Mouse (Mus musculus): ENCODE results near the gene Crisp2. TPM values are rescaled to one million over a fixed set of nuclear protein-coding genes. Genes with fewer than 3 reads are reported as not detected.
A peak's percentile ranks its signal among the peaks of the same experiment; 100 is the strongest.
"Not testable (repeated sequence)": the region's sequence is repeated elsewhere in the genome, so short reads cannot be mapped to it uniquely, and the experiment has no call there.

Crisp2 gene
- polyA plus RNA-seq, 1 experiment from 2014 or later: not detected

DNA sequence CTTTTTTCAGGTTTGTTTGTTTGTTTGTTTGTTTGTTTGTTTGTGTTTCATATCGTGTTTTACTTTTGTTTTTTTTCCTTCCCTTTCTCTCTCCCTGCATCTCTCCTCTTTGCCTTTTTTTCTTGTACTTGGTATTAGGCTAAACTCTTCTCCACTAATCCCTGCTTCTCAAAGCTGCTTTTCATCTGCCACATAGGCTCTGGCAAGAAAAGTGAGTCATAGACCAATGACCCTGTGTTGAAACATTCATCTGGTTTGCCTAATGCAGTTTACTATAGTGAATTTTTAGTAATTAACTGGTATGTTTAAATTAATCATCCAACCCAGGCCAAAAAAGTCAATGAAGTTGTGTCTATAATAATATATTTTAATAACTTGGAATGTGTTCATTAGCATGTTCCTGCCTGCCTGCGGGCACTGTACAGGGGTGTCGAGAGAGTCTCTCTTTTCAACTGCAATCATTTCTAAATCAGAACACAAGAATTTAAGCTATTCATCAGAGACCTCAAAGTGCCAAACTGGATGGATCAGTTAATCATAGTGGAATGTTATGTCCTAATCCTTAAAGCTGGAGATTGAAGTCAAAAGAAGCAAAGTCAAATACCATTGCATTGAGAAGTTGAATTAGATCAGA lies 4.0 kb downstream of the Crisp2 start:
- Histone ChIP-seq H3K36me3 (no peaks in the 10 kb centered on the region), H3K4me1 (no peaks in the 10 kb centered on the region), H3K27me3 (ENCODE audit: insufficient read depth, poor library complexity, severe bottlenecking) (no peaks in the 10 kb centered on the region), H3K4me3 (no peak overlapping the region), H3K27ac (no peak overlapping the region), H3K9me3 (no peaks in the 10 kb centered on the region)
- DNase-seq (ENCODE audit: low spot score): no peak
- WGBS: 83% methylated on average over 3 of the region's 3 CpGs

DNA sequence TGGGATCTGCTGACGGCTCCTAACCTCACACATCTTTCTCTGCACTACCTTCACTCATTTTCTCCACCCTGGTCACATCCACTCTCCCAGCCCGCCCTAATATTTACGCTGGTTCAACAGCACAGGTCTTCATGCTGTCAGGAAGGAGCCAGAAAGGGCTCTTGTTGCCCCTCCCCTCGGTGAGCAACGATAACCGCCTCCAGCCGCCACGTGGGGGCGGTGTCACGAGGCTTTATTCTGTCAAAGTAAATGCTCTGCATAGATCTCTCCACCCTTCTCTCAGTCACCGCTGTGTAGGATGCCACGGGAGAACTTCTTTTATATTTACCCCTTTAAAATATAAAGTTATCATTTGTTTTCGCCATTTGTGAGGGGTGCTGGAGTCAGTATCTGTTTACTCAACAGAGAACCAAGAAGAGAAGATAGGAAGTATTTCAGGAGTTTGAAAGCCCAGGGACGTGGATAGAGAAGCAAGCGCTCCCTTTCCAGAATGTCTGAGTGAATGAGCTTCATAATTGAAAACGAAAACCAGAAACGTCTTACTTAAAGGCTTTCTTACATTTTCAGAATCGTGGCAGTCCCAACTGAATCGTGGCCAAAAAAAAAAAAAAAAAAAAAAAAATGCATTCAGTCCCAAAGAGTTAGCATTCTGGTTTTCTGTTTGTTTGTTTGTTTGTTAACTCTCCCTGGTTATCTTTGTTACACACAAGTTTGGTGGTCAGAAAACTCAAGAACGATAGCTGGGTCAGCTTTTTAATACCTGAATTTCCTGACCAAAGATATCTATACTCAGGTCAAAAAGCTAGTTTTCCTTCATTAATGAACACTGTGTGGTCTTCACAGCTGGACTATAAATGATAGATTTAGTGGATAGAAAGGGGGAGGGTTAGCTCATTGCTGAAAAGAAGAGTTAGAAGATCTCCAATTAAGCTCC lies 12.6 kb downstream of the Crisp2 start:
- no peaks in the 10 kb centered on the region for H3K27me3 ChIP-seq (ENCODE audit: insufficient read depth, poor library complexity, severe bottlenecking)
- H3K9me3 ChIP-seq: no peaks in the 10 kb centered on the region
- H3K4me1 ChIP-seq: no peaks in the 10 kb centered on the region
- H3K27ac ChIP-seq: no peak overlapping the region
- no peak overlapping the region for H3K4me3 ChIP-seq
- H3K36me3 ChIP-seq: no peaks in the 10 kb centered on the region
- 53% methylated on average over 20 of the region's 20 CpGs for WGBS
- DNase-seq (ENCODE audit: low spot score): peak; percentile 82

DNA sequence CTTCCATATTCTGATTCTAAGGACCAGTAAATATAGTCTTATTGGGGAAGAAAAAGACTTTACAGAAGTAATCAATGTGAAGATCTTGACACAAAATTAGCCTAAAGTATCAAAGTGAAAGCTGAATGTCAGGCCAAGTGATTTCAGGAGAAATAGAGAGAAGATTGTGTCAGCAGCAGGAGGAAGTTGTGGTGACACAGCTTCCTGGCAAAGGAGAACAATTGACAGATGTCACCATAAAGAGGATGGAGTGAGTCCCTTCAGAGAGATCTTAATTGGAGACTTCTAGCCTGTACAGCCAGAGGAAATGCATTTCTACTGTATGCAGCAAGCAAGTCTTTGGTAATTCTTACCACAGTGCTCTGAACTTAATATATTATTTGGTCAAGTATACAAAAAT lies 16.9 kb downstream of the Crisp2 start:
- H3K27ac ChIP-seq: no peak overlapping the region
- no peaks in the 10 kb centered on the region for H3K4me1 ChIP-seq
- no peaks in the 10 kb centered on the region for H3K27me3 ChIP-seq (ENCODE audit: insufficient read depth, poor library complexity, severe bottlenecking)
- no peak overlapping the region for H3K4me3 ChIP-seq
- no peaks in the 10 kb centered on the region for H3K9me3 ChIP-seq
- no peak for DNase-seq (ENCODE audit: low spot score)
- no peaks in the 10 kb centered on the region for H3K36me3 ChIP-seq

DNA sequence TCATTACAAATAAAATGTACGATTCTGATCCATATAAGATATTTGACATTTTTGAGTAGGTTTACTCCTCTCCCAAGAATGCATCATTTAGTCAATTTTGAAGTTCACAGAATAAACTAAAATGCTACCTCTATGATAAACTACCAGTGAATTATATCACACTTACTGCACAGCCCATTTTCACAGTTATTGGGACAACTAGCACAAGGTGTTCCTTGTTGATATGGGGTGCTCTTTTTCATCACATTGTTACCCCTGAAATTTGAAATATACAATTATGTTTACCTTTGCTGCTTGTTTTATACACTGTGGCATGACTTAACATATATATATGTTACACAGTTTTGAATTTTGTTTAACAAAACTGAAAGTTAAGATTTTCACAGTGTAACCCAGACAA lies 39.7 kb downstream of the Crisp2 start:
- no peaks in the 10 kb centered on the region for H3K36me3 ChIP-seq
- whole genome bisulfite sequencing: 59% methylated on average over 1 of the region's 1 CpGs

DNA sequence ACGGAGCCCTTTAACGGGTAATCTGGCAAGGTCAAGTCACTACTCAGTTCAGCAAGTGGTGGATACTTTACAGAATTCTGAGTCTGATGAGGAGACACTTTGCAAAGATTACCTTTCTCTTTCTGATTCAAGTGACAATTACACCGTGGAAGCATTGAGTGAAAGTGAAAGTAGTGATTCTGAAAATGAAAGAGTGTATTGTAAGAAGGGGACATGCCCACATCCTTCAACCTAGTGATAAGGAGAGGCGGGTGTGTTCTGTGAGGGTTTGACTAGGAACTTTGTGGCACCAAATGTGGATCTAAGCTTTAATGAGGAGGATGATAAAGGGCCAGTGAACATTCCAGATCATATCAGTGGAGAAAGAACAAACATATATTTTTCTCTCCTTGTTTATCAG lies 43.1 kb downstream of the Crisp2 start:
- H3K4me1 ChIP-seq: no peaks in the 10 kb centered on the region
- H3K9me3 ChIP-seq: no peaks in the 10 kb centered on the region
- H3K4me3 ChIP-seq: no peak overlapping the region
- no peaks in the 10 kb centered on the region for H3K27me3 ChIP-seq (ENCODE audit: insufficient read depth, poor library complexity, severe bottlenecking)
- no peak for DNase-seq (ENCODE audit: low spot score)
- H3K27ac ChIP-seq: no peak overlapping the region
- 68% methylated on average over 4 of the region's 4 CpGs for WGBS
- no peaks in the 10 kb centered on the region for H3K36me3 ChIP-seq

More for the DNA sequence above, 39.7 kb downstream of the Crisp2 start:
- Histone ChIP-seq H3K27me3 (ENCODE audit: insufficient read depth, poor library complexity, severe bottlenecking) (no peaks in the 10 kb centered on the region), H3K27ac (no peak overlapping the region), H3K4me3 (no peak overlapping the region), H3K9me3 (no peaks in the 10 kb centered on the region), H3K4me1 (no peaks in the 10 kb centered on the region)
- no peak for DNase-seq (ENCODE audit: low spot score)

DNA sequence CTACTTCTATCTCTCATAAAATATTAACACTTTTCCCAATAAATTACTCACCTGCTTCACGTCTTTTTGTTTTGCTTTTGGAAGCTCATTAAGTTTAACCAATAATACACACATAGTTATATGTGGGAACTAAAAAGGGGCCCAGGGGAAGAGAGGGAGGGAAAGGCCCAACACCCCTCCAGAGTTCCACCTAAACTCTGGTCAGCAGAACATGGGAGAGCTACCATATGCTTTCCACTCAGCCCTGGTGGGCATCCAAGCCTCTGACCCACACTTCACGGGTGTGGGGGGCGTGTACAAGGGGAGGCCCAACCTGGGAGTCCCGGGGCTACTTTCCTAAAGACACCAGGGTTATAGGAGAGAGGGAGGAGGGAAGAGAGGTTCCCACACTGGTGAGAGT lies 75.1 kb downstream of the Crisp2 start:
- H3K27ac ChIP-seq: no peak overlapping the region
- WGBS: 41% methylated on average over 4 of the region's 4 CpGs

GRCm38 (mm10) chr17:40731296-40731695 lies 75.5 kb downstream of the Crisp2 start:
- H3K36me3 ChIP-seq: no peaks in the 10 kb centered on the region
- no peak overlapping the region for H3K27ac ChIP-seq
- H3K9me3 ChIP-seq: no peaks in the 10 kb centered on the region
- DNase-seq (ENCODE audit: low spot score): no peak
- H3K4me3 ChIP-seq: no peak overlapping the region
- H3K27me3 ChIP-seq (ENCODE audit: insufficient read depth, poor library complexity, severe bottlenecking): no peaks in the 10 kb centered on the region
- no peaks in the 10 kb centered on the region for H3K4me1 ChIP-seq
- WGBS: 75% methylated on average over 2 of the region's 2 CpGs

More for the DNA sequence above, 75.1 kb downstream of the Crisp2 start:
- DNase-seq (ENCODE audit: low spot score): no peak
- Histone ChIP-seq H3K27me3 (ENCODE audit: insufficient read depth, poor library complexity, severe bottlenecking) (no peaks in the 10 kb centered on the region), H3K4me3 (no peak overlapping the region), H3K4me1 (no peaks in the 10 kb centered on the region), H3K9me3 (no peaks in the 10 kb centered on the region), H3K36me3 (no peaks in the 10 kb centered on the region)

GRCm38 (mm10) chr17:40726820-40727219 lies 80.0 kb downstream of the Crisp2 start, which contains the start of gene Esp1:
TSS of gene Esp1 (plus strand) at chr17:40727120.
- Histone ChIP-seq H3K4me1 (no peaks in the 10 kb centered on the region), H3K27me3 (ENCODE audit: insufficient read depth, poor library complexity, severe bottlenecking) (no peaks in the 10 kb centered on the region), H3K27ac (no peak within 1 kb of the TSS), H3K9me3 (no peaks in the 10 kb centered on the region), H3K4me3 (no peak within 1 kb of the TSS), H3K36me3 (no peaks in the 10 kb centered on the region)
- 73% methylated on average over 2 of the region's 2 CpGs for WGBS
- no peak for DNase-seq (ENCODE audit: low spot score)

GRCm38 (mm10) chr17:40717055-40717454 lies 89.7 kb downstream of the Crisp2 start:
- not testable (repeated sequence) for H3K9me3 ChIP-seq; H3K27me3 ChIP-seq (ENCODE audit: insufficient read depth, poor library complexity, severe bottlenecking); H3K27ac ChIP-seq; H3K4me3 ChIP-seq; H3K4me1 ChIP-seq; DNase-seq (ENCODE audit: low spot score); H3K36me3 ChIP-seq

DNA sequence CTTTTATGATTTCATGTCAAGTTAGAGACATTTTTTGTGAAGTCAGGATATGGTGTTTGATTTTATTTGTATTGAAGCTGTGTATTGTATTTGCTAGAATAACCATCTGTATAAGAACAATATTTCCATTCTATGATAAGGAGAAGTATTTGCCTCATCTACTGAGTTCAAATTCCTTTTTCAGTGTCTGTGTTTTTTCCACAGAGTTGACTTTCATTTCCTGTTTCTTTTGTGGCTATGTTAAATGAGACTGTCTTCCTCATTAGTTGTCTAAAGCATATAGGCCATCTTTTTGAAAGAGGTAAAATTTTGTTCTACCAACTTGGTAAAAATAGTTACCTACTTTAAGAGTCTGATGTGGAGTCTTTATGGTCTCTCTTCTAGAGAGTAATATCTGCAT lies 90.5 kb downstream of the Crisp2 start:
- Histone ChIP-seq H3K27me3 (ENCODE audit: insufficient read depth, poor library complexity, severe bottlenecking) (no peaks in the 10 kb centered on the region), H3K9me3 (no peaks in the 10 kb centered on the region), H3K4me3 (no peak overlapping the region), H3K36me3 (no peaks in the 10 kb centered on the region), H3K4me1 (no peaks in the 10 kb centered on the region), H3K27ac (no peak overlapping the region)
- DNase-seq (ENCODE audit: low spot score): no peak

Other genes starting within 250 kb of the Crisp2 start
- gene Esp6, start 245.5 kb downstream of the Crisp2 start, polyA plus RNA-seq (2016; fragmentation: Nextera tagmentation; extraction: Ambion mirVana): not detected in 2 replicates
- gene Esp4, start 208.4 kb downstream of the Crisp2 start, polyA plus RNA-seq (2016; fragmentation: Nextera tagmentation; extraction: Ambion mirVana): not detected in 2 replicates
- not detected in 2 replicates for gene Esp3, start 174.9 kb downstream of the Crisp2 start, polyA plus RNA-seq (2016; fragmentation: Nextera tagmentation; extraction: Ambion mirVana)
- gene Esp1, start 79.9 kb downstream of the Crisp2 start, polyA plus RNA-seq (2016; fragmentation: Nextera tagmentation; extraction: Ambion mirVana): not detected in 2 replicates
- 17.4 and 19.3 TPM in 2 replicates for gene Rhag, start 4.1 kb upstream of the Crisp2 start, polyA plus RNA-seq (2016; fragmentation: Nextera tagmentation; extraction: Ambion mirVana)
- gene 9130008F23Rik, start 73.6 kb upstream of the Crisp2 start, polyA plus RNA-seq (2016; fragmentation: Nextera tagmentation; extraction: Ambion mirVana): 3.3 and 3.4 TPM in 2 replicates
- gene Glyatl3, start 107.3 kb upstream of the Crisp2 start, polyA plus RNA-seq (2016; fragmentation: Nextera tagmentation; extraction: Ambion mirVana): not detected in 2 replicates
- 34.2 and 40.0 TPM in 2 replicates for gene Mut, start 127.7 kb upstream of the Crisp2 start, polyA plus RNA-seq (2016; fragmentation: Nextera tagmentation; extraction: Ambion mirVana)
- gene Cenpq, start 128.0 kb upstream of the Crisp2 start, polyA plus RNA-seq (2016; fragmentation: Nextera tagmentation; extraction: Ambion mirVana): 20.6 and 27.0 TPM in 2 replicates